Mouse (Mus musculus) adrenal gland, postnatal 4 days (tissue): Measurements from ENCODE around the gene Plekhh3. TPM values are rescaled to one million over a fixed set of nuclear protein-coding genes. Genes with fewer than 3 reads are reported as not detected.
"Not testable (repeated sequence)": the region's sequence is repeated elsewhere in the genome, so short reads cannot be mapped to it uniquely, and the experiment has no call there.

Experiments used
- DNase-seq, 2 experiments: peaks; one replicate each; pipeline ENCODE4 v3.0.0; 2021 to 2022; ENCODE audit warnings: low spot score in 2 of 2, mixed read lengths in 2 of 2
- microRNA-seq: library from miRNA; unstranded; fragments of <30 nt; microRNA quantifications from one replicate; pipeline ENCODE4 v1.2.0, GENCODE M21; 2021
- total RNA-seq, 2 experiments: library from RNA; stranded (reverse); gene quantifications; 2 replicates each; pipeline ENCODE4 v1.2.3; 2021

Gene Plekhh3
- total RNA-seq, 2 experiments from 2014 or later: 26.9 to 30.7 TPM

DNA sequence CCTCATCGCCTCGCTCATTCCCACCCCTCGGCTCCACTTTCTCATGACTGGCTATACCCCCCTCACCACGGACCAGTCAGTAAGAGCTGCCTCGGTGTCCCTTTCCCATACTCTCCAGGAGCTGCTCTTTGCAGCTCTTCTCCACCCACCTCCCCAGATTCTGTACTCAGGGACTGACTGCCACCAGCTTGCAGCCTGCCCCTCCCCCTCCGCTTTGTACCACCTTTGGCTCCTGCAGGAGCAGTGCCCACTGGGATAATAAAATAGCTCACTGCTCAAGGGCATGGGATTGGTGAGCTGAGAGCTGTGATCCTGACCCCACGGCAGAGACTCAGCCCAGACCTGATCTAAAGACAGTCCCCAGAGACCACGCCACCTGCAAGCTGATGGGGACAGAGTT is 46.7 kb downstream of the Plekhh3 start:
- DNase-seq: not testable (repeated sequence)

DNA sequence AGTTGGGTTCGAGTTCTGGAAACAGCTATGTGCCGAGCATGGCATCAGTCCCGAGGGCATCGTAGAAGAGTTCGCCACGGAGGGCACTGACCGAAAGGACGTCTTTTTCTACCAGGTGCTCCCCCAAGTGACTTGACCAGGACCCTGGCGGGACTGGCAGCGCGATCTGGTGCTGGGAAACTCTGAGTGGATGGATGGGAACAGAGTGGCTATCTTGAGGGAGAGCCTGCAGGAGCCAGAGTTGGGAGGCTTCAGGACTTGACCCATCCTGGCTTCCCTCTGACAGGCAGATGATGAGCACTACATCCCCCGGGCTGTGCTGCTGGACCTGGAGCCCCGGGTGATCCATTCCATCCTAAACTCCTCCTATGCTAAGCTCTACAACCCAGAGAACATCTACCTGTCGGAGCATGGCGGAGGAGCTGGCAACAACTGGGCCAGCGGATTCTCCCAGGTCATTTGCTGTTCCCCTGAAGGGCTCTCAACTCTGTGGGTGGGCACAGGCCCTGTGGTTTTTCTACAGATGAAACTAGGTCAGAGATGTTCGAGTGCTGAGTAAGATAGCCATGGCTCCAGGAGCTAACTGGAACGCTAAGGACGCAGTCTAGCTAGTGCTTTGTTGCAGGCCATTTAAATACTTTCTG is 50.5 kb downstream of the Plekhh3 start:
- DNase-seq: no peak

DNA sequence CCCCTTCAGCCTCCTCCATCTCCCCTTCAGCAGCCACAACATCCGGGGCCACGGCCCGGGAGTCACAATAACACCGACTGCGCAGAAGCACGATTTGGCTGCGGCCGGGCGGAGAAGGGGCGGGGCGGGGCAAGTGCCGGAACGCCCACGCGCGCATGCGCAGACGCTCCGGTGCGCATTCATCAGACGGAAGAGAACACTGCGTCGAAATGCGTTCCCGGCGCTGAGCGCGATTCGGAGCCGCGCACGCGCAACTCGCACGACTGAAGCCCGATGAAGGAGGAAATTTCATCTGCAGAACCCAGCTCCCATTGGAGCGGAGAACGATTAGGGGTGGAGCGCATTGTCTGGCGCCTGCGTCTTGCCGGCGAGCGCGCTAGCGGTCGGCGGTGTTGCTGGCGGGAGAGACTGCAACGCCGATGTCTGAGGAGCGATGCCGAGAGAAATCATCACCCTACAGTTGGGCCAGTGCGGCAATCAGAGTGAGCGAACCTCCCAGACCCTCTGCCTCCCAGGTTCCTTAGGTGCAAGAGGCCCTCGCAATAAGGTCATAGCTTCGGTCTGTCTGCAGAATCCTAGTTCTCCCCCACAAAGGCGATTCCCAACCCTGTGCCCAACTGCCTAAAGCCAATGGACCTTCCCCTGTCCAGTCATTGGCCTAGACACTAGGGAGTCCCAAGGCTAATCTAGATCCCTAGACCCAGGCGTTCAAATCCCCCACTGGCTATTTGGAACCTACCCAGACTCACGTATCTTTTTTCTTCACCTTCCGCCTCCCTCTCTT is 51.2 kb downstream of the Plekhh3 start, which contains the start of the genes Retreg3 and Tubg1:
Gene Retreg3, minus strand, starts transcription at position 133 of the 784 bp plus-strand sequence.
Gene Tubg1, plus strand, starts transcription at position 178 of the 784 bp plus-strand sequence.
- peak; percentile 96 to 99 for DNase-seq

DNA sequence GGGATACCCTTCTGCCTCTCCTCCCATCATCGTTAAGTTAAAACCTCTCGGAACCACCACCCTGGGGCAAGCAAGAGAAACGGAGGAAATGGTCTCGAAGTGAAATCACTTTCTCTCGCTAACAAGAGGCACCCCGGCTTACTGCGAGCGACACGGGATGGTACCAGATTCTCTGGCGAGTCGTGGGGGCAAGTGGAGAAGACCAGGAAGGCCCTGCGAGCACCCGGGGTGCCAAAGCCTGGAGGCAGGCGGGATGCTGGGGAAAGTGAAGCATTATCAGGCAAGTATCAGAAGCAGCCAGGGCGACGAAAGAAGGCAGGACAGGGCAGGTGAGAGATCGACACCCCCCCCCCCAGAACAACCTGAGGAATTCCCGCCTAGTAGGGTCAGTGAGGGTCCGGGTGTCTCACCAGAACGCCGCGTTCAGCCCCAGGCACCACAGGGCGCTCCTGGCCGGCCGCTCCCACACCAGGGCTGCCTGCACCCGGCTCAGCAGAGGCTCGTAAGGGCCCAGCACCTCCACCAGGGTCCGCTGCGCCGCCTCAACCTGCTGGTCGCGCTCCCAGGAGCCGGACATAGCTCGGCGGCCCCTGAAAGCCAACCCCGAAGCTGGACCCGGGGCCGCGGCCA is 51.9 kb downstream of the Plekhh3 start:
- DNase-seq: no peak

DNA sequence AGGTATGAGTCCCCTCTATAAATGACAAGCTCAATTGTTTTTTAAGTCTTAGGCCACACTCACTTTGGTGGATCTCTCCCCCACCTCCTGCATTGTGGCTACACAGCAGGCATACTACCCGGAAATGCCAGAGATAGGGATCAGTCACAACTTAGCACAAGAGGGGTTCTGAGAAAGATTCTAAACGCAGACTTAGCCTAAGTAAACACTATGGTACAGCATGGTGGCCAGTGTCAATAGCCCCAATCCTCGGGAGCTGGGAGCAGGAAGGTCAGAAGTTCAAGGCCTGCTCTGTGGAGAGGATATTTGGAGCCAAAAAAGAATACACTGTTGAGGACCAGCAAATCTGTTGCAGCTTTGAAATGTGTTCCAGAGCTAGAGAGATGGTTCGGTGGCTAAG is 53.0 kb downstream of the Plekhh3 start:
- no peak for DNase-seq

DNA sequence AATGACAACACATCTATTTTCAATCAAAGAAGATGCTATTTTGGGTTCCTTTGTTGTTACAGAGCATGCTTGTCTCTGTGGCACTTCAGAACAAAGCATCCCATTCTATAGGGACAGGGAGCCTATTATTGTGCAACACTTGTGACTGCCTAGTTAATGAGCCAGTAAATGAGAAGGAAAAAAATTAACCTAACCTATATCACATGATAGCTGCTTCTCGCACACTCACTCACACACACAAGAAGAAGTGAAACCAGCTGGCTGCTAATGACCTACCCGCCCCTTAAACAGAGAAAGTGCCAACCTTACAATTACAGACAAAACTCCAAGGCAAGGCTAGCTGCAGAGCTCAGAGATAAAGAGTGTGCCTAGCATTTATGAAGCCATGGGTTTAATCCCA is 55.6 kb downstream of the Plekhh3 start:
- DNase-seq: no peak

Small RNA genes within 50 kb of the gene (microRNA-seq; reads per million reads assigned to microRNA genes)
- not detected for gene Gm27626

Other genes with a start within 250 kb of the Plekhh3 start
- gene Stat3, start 231.8 kb downstream of the Plekhh3 start, total RNA-seq: 10 to 100 TPM; 72.8 to 74.9 TPM
- gene Cavin1, start 200.5 kb downstream of the Plekhh3 start, total RNA-seq: 100 to 1,000 TPM; 294 to 319 TPM
- gene Atp6v0a1, start 161.9 kb downstream of the Plekhh3 start, total RNA-seq: 100 to 1,000 TPM; 103 to 106 TPM
- 10 to 100 TPM; 36.9 to 37.8 TPM for gene Naglu, start 101.3 kb downstream of the Plekhh3 start, total RNA-seq
- gene Hsd17b1, start 92.9 kb downstream of the Plekhh3 start, total RNA-seq: under 1 TPM; 0.50 to 0.62 TPM
- gene Coasy, start 88.8 kb downstream of the Plekhh3 start, total RNA-seq: 10 to 100 TPM; 59.8 to 65.6 TPM
- gene Mlx, start 84.1 kb downstream of the Plekhh3 start, total RNA-seq: 10 to 100 TPM; 27.3 to 27.5 TPM
- gene Psmc3ip, start 75.9 kb downstream of the Plekhh3 start, total RNA-seq: 10 to 100 TPM; 10.3 to 11.9 TPM
- 10 to 100 TPM; 51.8 to 52.6 TPM for gene Retreg3, start 51.5 kb downstream of the Plekhh3 start, total RNA-seq
- gene Tubg1, start 51.4 kb downstream of the Plekhh3 start, total RNA-seq: 10 to 100 TPM; 42.0 to 42.6 TPM
- 1 to 10 TPM; 7.7 to 8.1 TPM for gene Tubg2, start 15.4 kb downstream of the Plekhh3 start, total RNA-seq
- gene Cntnap1, start 828 bp downstream of the Plekhh3 start, total RNA-seq: 1 to 10 TPM; 3.9 to 4.1 TPM
- under 1 TPM in 1 of 2 experiments, not detected in 1; 0.22 TPM for gene Ccr10, start 4.1 kb upstream of the Plekhh3 start, total RNA-seq
- 10 to 100 TPM; 38.8 to 40.3 TPM for gene Ezh1, start 55.1 kb upstream of the Plekhh3 start, total RNA-seq
- 10 to 100 TPM; 85.7 to 96.0 TPM for gene Ramp2, start 74.7 kb upstream of the Plekhh3 start, total RNA-seq
- gene Vps25, start 82.4 kb upstream of the Plekhh3 start, total RNA-seq: 100 to 1,000 TPM; 106 to 111 TPM
- 10 to 100 TPM in 1 of 2 experiments, 1 to 10 TPM in 1; 3.8 to 20.0 TPM for gene Wnk4, start 89.2 kb upstream of the Plekhh3 start, total RNA-seq
- gene Cntd1, start 107.7 kb upstream of the Plekhh3 start, total RNA-seq: 1 to 10 TPM; 1.1 to 1.3 TPM
- gene Coa3, start 107.8 kb upstream of the Plekhh3 start, total RNA-seq: 10 to 100 TPM; 62.9 to 67.1 TPM
- gene Becn1, start 130.9 kb upstream of the Plekhh3 start, total RNA-seq: 100 to 1,000 TPM; 144 to 147 TPM
- 100 to 1,000 TPM; 122 to 124 TPM for gene Psme3, start 144.9 kb upstream of the Plekhh3 start, total RNA-seq
- gene Aoc2, start 153.7 kb upstream of the Plekhh3 start, total RNA-seq: 1 to 10 TPM; 7.3 to 7.7 TPM
- gene Aoc3, start 159.3 kb upstream of the Plekhh3 start, total RNA-seq: 10 to 100 TPM; 28.8 to 33.7 TPM
- 10 to 100 TPM; 17.8 to 30.5 TPM for gene G6pc, start 196.2 kb upstream of the Plekhh3 start, total RNA-seq
- gene Aarsd1, start 246.3 kb upstream of the Plekhh3 start, total RNA-seq: 10 to 100 TPM; 29.9 to 31.1 TPM